Mouse (Mus musculus) skeletal muscle tissue, postnatal 0 days (tissue): ENCODE data around the gene Klk5. TPM values are rescaled to one million over a fixed set of nuclear protein-coding genes. Genes with fewer than 3 reads are reported as not detected.

Experiments
- polyA plus RNA-seq: library from polyadenylated mRNA; unstranded; fragments of >200 nt; fragmentation: Nextera tagmentation; extraction: Ambion mirVana; gene quantifications from 2 replicates; pipeline ENCODE4 v1.2.1, GENCODE M21; 2015

Gene Klk5
- polyA plus RNA-seq = 8.0 TPM in 1 of 2 replicates, not detected in the other

DNA sequence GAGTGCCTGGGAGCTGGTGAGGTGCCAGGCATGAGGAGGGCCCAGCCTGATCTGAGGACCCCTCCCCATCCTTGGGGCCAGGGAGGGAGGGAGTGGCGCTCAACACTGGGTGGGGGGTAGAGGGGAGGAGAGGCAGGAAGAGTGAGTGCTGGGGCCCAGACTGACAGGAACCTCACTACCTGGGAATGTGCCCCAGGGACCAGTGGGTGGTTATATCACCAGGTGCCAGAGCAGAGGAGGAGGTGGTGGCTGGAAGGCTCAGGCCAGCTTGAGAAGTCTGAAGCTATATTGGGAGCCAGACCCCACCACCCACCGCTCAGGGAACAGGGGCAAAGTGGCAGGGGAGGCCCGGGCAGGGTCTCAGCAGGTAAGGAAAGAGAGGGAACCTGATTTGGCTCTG is at the start of gene Klk5:
Gene Klk5 (plus strand): TSS at position 271 of the 400 bp plus-strand sequence.

DNA sequence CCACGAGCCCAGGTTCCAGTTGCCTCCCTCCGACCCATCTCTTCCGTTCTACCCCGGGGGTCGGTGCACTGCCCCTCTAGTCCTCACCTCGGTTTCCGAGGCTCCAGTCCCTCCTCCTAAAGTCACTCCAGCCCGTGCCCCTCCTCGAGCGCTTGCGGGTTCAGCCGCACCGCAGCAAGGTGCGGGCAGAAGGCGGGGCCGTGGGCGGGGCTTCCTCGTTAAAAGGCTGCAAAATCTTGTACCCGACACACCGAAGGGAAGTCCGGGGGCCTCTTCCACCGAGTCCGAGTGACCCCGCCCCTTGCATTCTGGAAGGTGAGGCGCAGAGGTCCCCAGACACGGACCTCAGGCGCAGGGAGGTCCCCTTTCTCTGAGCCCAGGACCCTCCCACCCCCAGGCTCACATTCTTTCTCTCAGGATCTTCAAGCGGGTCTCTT is 44.4 kb upstream of the Klk5 start, which contains the start of gene Klk8:
Gene Klk8 (plus strand): TSS at position 245 of the 437 bp plus-strand sequence.

DNA sequence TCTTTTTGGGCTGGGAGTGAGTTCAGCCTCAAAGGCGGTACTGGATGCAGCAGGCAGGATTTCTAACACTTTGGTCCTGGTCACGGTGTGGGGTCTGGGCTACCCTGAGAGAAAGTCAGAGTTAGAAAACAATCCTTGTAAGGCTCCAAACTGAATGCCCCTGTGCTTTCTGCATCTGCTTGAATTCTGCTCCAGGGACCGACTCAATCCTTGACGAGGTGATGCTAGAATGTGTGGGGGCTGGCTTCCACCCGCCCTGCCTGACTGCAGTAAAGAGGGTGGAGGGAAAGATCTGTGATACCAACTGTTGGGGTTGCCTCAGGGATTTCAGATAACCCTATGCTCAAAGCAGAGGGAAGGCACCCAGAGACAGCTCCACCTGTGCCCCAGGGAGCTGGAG is 30.8 kb upstream of the Klk5 start, which contains the start of gene Klk7:
Gene Klk7 (plus strand): TSS at position 301 of the 400 bp plus-strand sequence.

DNA sequence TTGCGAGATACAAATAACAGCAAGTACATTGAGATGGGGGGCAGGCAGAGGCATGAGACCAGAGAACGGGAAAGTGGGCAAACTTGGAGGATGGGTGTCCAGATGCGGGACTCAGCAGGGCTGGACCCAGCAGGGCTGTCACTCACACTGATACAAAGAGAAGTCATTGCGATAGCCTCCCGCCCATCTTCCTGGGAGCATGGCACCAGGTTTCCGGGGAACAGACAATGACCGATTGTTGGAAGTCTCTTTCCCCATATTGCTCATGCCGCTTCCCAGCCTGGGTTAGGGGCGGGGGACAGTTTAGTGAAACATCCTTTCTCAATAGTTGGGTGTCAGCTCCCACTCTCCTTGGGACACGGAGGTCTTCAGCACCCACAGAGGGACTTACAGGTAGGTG is 17.6 kb upstream of the Klk5 start, which contains the start of gene Klk6:
Gene Klk6 (plus strand): TSS at position 301 of the 400 bp plus-strand sequence.

DNA sequence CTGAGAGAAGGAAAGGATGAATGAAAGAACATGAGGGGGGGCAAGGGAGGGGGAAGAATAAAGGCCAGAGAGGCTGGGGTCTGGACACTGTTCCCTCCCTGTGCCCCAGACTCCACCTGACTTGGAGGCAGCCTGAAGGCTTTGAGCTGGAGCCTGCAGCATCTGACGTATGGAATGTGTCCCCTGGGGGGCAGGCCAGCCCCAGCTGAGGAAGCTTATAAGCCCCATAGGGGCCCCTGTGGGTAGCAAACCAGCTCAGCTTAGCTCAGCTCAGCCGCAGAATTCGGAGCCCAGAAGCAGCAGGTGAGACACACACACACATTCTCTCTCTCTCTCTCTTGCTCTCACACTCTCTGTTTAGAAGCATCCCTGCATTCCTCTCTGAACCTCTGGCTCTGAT is 39.1 kb downstream of the Klk5 start, which contains the start of gene Klk4:
Gene Klk4 (plus strand): TSS at position 249 of the 400 bp plus-strand sequence.

Other genes starting within 250 kb of the Klk5 start
- gene Zfp819, start 234.8 kb upstream of the Klk5 start, polyA plus RNA-seq = not detected in 2 replicates
- gene Ceacam18, start 207.3 kb upstream of the Klk5 start, polyA plus RNA-seq = not detected in 2 replicates
- gene Siglece, start 181.8 kb upstream of the Klk5 start, polyA plus RNA-seq = 0.77 and 0.99 TPM in 2 replicates
- gene Ctu1, start 170.0 kb upstream of the Klk5 start, polyA plus RNA-seq = 3.7 and 4.7 TPM in 2 replicates
- not detected in 2 replicates for gene Klk14, start 151.6 kb upstream of the Klk5 start, polyA plus RNA-seq
- gene Klk13, start 129.4 kb upstream of the Klk5 start, polyA plus RNA-seq = 0.74 TPM in 1 of 2 replicates, not detected in the other
- gene Klk12, start 73.1 kb upstream of the Klk5 start, polyA plus RNA-seq = not detected in 2 replicates
- gene Klk11, start 67.4 kb upstream of the Klk5 start, polyA plus RNA-seq = 1.3 TPM in 1 of 2 replicates, not detected in the other
- gene Klk10, start 60.9 kb upstream of the Klk5 start, polyA plus RNA-seq = 0.65 and 1.5 TPM in 2 replicates
- gene Klk9, start 50.1 kb upstream of the Klk5 start, polyA plus RNA-seq = 1.6 TPM in 1 of 2 replicates, not detected in the other
- gene Klk8, start 44.4 kb upstream of the Klk5 start, polyA plus RNA-seq = 5.1 and 9.2 TPM in 2 replicates
- 8.1 TPM in 1 of 2 replicates, not detected in the other for gene Klk7, start 30.7 kb upstream of the Klk5 start, polyA plus RNA-seq
- gene Klk6, start 17.5 kb upstream of the Klk5 start, polyA plus RNA-seq = not detected in 2 replicates
- not detected in 2 replicates for gene Klk4, start 39.2 kb downstream of the Klk5 start, polyA plus RNA-seq
- gene Klk15, start 91.8 kb downstream of the Klk5 start, polyA plus RNA-seq = not detected in 2 replicates
- gene Klk1b8, start 108.7 kb downstream of the Klk5 start, polyA plus RNA-seq = 0.46 and 1.1 TPM in 2 replicates
- gene Klk1b1, start 124.8 kb downstream of the Klk5 start, polyA plus RNA-seq = not detected in 2 replicates
- gene Klk1b9, start 134.1 kb downstream of the Klk5 start, polyA plus RNA-seq = 0.16 and 0.23 TPM in 2 replicates
- not detected in 2 replicates for gene Klk1b11, start 153.9 kb downstream of the Klk5 start, polyA plus RNA-seq
- 17.1 and 21.7 TPM in 2 replicates for gene Klk1b26, start 170.2 kb downstream of the Klk5 start, polyA plus RNA-seq
- not detected in 2 replicates for gene Klk1b27, start 210.3 kb downstream of the Klk5 start, polyA plus RNA-seq